Mouse (Mus musculus): ENCODE measurements around the gene Psen2. TPM values are rescaled to one million over a fixed set of nuclear protein-coding genes. Genes with fewer than 3 reads are reported as not detected.

Psen2 gene
- polyA plus RNA-seq, 1 experiment: 17.9 TPM

DNA sequence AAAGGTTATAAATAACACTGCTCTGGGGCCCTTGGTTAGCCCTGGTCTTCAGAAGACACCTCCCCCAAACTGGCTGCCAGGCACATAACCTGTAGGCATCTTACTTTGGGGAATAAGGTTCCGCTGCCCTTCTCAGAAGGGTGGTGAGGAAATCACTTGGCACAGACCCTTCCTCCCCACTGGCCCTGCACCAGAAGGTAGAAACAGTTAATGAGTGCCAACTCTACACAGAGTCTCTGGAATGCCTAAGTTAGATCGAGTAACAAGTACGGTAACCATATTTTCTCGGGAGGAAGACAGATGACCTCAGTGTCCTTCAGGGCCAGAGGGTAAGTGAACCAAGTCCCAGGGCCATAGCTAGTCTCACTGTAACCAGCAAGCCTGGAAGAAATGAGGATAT is 74.3 kb downstream of the Psen2 start:
- peak overlapping the region; percentile 87; the same call in 1 of the 2 replicates for H3K27ac ChIP-seq (replicated peaks; ENCODE audit: low read depth, low read length)
- H3K4me1 ChIP-seq (ENCODE audit: control insufficient read depth, insufficient read depth, insufficient read length, low read length): peaks cover 13% of the 10 kb centered on the region; the same call in 1 of the 2 replicates
- H3K4me3 ChIP-seq (ENCODE audit: insufficient read depth, low read depth, low read length): no peak overlapping the region

DNA sequence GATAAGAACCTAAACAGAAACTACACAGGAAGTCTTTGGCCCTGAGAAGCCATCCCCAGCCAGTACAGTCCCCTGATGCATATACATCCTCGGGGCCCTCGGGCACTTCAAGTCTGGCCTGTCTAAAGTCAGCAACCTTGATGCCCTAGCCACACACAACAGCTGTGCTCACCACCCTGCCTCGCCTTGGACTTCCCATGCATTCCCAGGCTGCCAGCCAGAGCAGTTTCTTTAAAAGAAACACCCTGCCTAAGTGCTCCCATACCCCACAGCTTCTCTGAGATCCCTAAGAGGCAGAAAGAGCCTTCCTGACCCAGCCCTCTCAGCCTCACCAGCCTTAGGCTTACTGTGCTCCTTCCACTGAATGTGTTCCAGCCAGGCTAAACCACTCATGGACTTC is 76.9 kb downstream of the Psen2 start:
- no peak overlapping the region for H3K4me3 ChIP-seq (ENCODE audit: insufficient read depth, low read depth, low read length)
- H3K4me1 ChIP-seq (ENCODE audit: control insufficient read depth, insufficient read depth, insufficient read length, low read length): peaks cover 16% of the 10 kb centered on the region; the same call in 1 of the 2 replicates
- H3K27ac ChIP-seq (replicated peaks; ENCODE audit: low read depth, low read length): peak overlapping the region; percentile 82

DNA sequence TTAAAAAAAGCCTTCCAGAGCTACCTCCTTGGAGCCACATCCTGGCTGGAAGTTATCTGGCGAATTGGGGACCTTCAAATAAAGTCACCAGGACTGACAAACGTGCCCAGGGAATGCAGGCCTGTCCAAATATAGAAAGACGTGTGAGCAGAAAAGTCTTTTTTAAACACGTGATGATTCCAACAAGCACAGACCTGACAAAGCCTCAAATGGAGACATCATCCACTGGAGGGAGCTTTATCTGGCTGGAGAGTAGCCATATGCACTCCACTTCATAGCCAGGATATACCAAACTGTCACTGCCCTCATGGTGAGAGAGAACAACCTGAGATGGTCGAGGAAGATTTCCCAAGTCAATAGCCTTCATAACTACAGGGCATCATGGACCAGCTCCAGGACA is 77.4 kb downstream of the Psen2 start:
- Histone ChIP-seq H3K4me1 (ENCODE audit: control insufficient read depth, insufficient read depth, insufficient read length, low read length) (peaks cover 19% of the 10 kb centered on the region; the same call in 1 of the 2 replicates), H3K4me3 (ENCODE audit: insufficient read depth, low read depth, low read length) (no peak overlapping the region), H3K27ac (replicated peaks; ENCODE audit: low read depth, low read length) (peak overlapping the region; percentile 82)

DNA sequence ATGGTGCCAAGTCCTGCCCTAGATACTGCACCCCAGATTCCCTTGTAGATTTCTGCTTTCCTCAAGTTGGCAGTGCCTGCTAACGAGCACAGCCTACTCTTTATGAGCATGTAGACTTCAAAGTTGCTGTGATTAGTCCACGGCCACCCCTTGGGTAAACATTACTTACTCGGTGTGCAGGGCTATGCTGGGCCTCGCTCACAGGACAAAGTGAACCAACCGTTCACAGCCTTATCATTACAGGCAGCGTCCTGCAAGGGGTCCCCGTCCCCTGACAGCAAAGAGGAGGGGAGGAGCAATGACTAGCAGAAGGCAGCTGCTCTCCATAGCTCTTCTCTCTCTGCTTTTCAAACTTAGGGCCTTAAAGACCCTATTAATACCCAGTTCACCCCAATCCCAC is 78.5 kb downstream of the Psen2 start:
- Histone ChIP-seq H3K27ac (replicated peaks; ENCODE audit: low read depth, low read length) (0 out of 2 replicates have a peak overlapping the region, but pooled peaks have one; percentile 13), H3K4me1 (ENCODE audit: control insufficient read depth, insufficient read depth, insufficient read length, low read length) (peaks cover 23% of the 10 kb centered on the region), H3K4me3 (ENCODE audit: insufficient read depth, low read depth, low read length) (no peak overlapping the region)

DNA sequence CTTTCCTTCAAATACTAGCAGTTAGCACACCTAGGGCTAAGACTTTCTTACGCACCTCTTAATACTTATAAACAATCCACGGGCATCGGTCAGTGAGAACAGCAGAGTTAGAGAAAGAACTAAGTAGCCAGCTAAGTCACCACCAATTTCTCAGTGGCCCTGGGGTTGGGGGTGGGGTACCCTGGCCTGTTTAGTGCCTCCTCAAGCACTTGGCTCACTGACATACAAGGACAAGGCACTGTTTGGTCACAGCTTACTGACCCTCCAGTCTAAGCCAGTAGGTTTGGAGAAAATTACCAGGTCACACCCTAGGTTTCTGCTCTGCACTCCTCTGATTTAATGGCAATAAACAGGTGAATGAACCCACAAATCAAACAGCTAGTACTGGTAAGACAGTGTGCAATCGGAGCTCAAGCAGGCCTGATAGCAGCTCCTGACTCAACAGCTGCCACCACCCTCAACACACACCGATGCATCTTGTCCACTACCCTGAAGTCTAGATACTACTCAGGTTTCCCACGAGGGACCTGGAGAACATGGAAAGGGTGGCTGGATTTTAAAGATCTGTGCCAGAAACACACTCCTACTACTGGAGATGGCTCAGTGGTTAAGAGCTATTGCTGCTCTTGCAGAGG is 79.6 kb downstream of the Psen2 start:
- H3K27ac ChIP-seq (replicated peaks; ENCODE audit: low read depth, low read length): no peak overlapping the region
- H3K4me1 ChIP-seq (ENCODE audit: control insufficient read depth, insufficient read depth, insufficient read length, low read length): peaks cover 23% of the 10 kb centered on the region

DNA sequence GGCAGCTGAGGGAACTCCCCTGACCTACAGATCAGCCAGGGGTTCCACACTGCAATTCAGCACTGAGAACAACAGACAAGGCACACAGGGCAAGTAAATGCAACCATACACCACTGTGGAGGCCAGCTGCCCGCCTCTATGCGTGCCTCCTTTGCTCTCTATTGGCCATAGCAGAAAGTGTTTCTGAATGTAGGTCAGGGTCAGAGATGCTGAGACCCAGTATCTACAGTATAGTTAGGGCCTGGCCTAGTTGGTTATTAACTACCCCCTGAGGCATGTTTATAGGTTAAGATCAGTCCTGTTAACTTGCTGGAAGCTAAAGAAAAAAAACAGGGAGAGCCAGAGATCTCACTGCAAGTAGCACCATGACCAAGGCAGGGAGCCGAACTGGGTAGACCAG is 80.5 kb downstream of the Psen2 start:
- H3K27ac ChIP-seq (replicated peaks; ENCODE audit: low read depth, low read length): peak overlapping the region; percentile 21; the same call in 1 of the 2 replicates
- H3K4me3 ChIP-seq (ENCODE audit: insufficient read depth, low read depth, low read length): no peak overlapping the region
- H3K4me1 ChIP-seq (ENCODE audit: control insufficient read depth, insufficient read depth, insufficient read length, low read length): peaks cover 21% of the 10 kb centered on the region

More for the DNA sequence above, 79.6 kb downstream of the Psen2 start:
- no peak overlapping the region for H3K4me3 ChIP-seq (ENCODE audit: insufficient read depth, low read depth, low read length)

DNA sequence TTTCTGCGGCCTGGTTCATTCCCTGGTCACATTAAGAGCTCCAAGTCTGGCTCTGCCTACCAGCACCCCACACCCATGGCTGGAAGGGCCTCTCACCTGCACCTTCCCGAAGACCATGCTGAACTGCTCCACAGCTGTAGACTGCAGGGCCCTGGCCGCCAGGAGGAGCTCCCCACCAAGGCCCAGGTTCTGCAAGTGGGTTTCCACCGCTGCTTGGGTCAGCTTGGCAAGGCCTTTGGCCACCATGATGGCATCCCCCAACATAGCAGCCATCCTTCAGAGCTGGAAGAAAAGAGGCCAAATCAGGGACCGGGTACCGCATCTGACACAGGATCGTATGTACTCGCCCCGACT is 81.3 kb downstream of the Psen2 start:
- Histone ChIP-seq H3K27ac (replicated peaks; ENCODE audit: low read depth, low read length) (no peak overlapping the region), H3K4me1 (ENCODE audit: control insufficient read depth, insufficient read depth, insufficient read length, low read length) (peaks cover 23% of the 10 kb centered on the region), H3K4me3 (ENCODE audit: insufficient read depth, low read depth, low read length) (no peak overlapping the region)

DNA sequence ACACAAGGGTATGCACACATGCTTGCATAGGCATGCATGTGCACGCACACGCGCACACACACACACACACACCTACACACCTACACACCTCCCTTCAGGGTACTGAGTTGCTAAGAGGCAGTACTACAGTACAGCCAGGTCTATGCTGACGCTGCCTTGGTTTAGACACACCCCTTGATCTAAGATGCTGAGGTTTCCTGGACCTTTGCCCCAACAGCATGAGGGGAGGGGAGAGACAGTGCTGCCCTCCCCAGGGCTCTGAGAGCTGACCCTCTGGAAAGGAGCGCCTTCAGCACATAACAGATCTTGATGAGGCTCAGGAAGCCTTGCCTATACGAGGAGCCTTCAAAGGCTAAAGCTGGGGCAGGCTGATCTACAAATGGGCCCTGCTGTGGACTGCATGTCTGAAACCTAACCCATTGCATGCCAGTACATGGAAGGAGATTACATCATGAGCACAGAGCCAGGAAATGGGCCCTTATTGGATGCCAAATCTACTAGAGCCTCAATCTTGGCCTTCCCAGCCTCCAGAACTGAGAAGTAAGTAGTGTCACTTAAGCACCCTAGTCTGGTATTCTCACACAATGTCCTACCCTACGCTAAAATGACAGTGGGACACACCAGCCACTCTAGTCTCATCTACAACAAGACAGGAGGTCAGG is 81.8 kb downstream of the Psen2 start:
- H3K27ac ChIP-seq (replicated peaks; ENCODE audit: low read depth, low read length): no peak overlapping the region
- H3K4me3 ChIP-seq (ENCODE audit: insufficient read depth, low read depth, low read length): no peak overlapping the region
- H3K4me1 ChIP-seq (ENCODE audit: control insufficient read depth, insufficient read depth, insufficient read length, low read length): peaks cover 22% of the 10 kb centered on the region

DNA sequence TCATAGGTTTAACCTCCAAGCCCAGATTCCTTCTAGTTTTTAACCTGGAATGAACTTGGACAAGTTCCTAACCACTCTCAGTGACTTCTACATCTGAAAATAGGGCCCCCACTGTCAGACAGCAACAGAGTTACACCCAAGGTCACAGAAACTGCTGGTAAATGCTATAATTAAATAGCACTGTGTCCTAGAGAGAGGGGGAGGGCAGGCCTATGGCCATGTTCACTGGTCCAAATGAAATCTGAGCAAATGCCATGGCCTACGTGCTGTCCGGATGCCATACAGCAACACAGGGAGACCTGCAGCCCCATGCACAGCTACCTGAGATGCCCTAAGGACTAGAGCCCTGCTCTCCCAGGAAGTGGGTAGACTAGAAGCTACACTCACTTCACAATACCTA is 83.4 kb downstream of the Psen2 start:
- H3K4me1 ChIP-seq (ENCODE audit: control insufficient read depth, insufficient read depth, insufficient read length, low read length): peaks cover 17% of the 10 kb centered on the region
- H3K4me3 ChIP-seq (ENCODE audit: insufficient read depth, low read depth, low read length): no peak overlapping the region
- peak overlapping the region; percentile 31 for H3K27ac ChIP-seq (replicated peaks; ENCODE audit: low read depth, low read length)

DNA sequence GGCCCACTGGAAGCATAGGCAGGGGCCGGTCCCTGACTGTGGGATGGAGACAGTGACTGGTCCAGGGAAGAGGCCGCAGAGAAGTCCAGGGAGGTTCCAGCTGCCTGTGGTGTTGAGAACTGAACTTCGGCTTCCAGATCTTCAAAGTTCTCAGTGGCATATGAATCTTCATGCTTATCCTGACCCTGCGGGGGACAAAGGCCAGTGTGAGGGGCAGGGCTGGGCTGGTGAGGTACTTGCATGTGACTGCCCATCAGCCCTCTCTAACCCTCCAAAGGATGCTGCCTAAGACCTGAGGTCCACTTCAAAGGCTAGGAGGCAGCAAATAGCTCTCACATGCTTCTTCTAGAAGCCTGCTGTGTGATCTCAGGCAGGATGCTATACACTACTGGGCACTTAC is 84.1 kb downstream of the Psen2 start:
- Histone ChIP-seq H3K27ac (replicated peaks; ENCODE audit: low read depth, low read length) (peak overlapping the region; percentile 55; the same call in 1 of the 2 replicates), H3K4me1 (ENCODE audit: control insufficient read depth, insufficient read depth, insufficient read length, low read length) (peaks cover 17% of the 10 kb centered on the region), H3K4me3 (ENCODE audit: insufficient read depth, low read depth, low read length) (no peak overlapping the region)

DNA sequence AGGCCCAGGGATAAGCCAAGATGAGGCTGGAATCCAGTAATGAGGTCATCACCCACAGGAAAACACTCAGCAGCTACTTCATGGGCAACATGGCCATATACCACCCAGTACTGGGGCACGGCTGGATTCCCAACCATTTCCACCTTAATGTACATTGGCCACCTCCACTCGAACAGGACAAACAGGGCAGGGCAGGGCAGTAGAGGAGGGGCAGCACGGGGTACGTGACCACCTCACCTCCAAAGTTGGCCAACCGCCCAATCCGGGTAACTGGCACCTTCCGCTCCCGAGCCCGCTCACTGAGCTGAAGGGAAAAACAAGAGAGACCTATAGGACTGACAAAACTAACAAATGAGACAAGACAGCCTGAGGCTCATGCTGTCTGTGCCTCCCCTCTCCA is 84.9 kb downstream of the Psen2 start:
- Histone ChIP-seq H3K27ac (replicated peaks; ENCODE audit: low read depth, low read length) (peak overlapping the region; percentile 55), H3K4me3 (ENCODE audit: insufficient read depth, low read depth, low read length) (no peak overlapping the region), H3K4me1 (ENCODE audit: control insufficient read depth, insufficient read depth, insufficient read length, low read length) (peaks cover 19% of the 10 kb centered on the region)

Other genes with a start within 250 kb of the Psen2 start
- 1,169 and 1,640 TPM in 2 replicates for gene Coq8a, start 63.8 kb downstream of the Psen2 start, polyA plus RNA-seq (2012; ENCODE audit: insufficient read depth, insufficient read length, missing spikeins)
- 15.8 and 21.6 TPM in 2 replicates for gene Itpkb, start 67.0 kb upstream of the Psen2 start, polyA plus RNA-seq (2012; ENCODE audit: insufficient read depth, insufficient read length, missing spikeins)
- gene Stum, start 220.1 kb upstream of the Psen2 start, polyA plus RNA-seq (2012; ENCODE audit: insufficient read depth, insufficient read length, missing spikeins): 0.28 and 0.92 TPM in 2 replicates